Mouse (Mus musculus): Measurements from ENCODE around the gene Retsat.

Retsat gene

GRCm38 (mm10) chr6:72597956-72598753, at the start of gene Retsat, which contains the start of gene Elmod3:
Gene Retsat (plus strand): TSS chr6:72598475.
Gene Elmod3 (minus strand): TSS chr6:72598413.
- peak; percentile 93 for DNase-seq (ENCODE audit: low read depth, low spot score)

- peak; percentile 52 for DNase-seq (ENCODE audit: low read depth, low spot score)
Measured at GRCm38 (mm10) chr6:72549041-72549580, 49.2 kb upstream of the Retsat start.

GRCm38 (mm10) chr6:72550025-72550424, 48.2 kb upstream of the Retsat start:
- no peak for DNase-seq (ENCODE audit: low read depth, low spot score)

GRCm38 (mm10) chr6:72550503-72551100, 47.7 kb upstream of the Retsat start:
- DNase-seq (ENCODE audit: low read depth, low spot score): peak; percentile 69

- DNase-seq (ENCODE audit: low read depth, low spot score): peak; percentile 85
Measured at GRCm38 (mm10) chr6:72552171-72553078, 45.9 kb upstream of the Retsat start.

- no peak for DNase-seq (ENCODE audit: low read depth, low spot score)
Measured at GRCm38 (mm10) chr6:72553079-72553412, 45.2 kb upstream of the Retsat start.

- no peak for DNase-seq (ENCODE audit: low read depth, low spot score)
Measured at GRCm38 (mm10) chr6:72560801-72561200, 37.5 kb upstream of the Retsat start.

- DNase-seq (ENCODE audit: low read depth, low spot score): no peak
Measured at GRCm38 (mm10) chr6:72562486-72562885, 35.8 kb upstream of the Retsat start.

GRCm38 (mm10) chr6:72562894-72563293, 35.4 kb upstream of the Retsat start:
- no peak for DNase-seq (ENCODE audit: low read depth, low spot score)

GRCm38 (mm10) chr6:72565506-72565905, 32.8 kb upstream of the Retsat start:
- DNase-seq (ENCODE audit: low read depth, low spot score): no peak

GRCm38 (mm10) chr6:72566044-72566443, 32.2 kb upstream of the Retsat start:
- DNase-seq (ENCODE audit: low read depth, low spot score): peak; percentile 91

GRCm38 (mm10) chr6:72567508-72567907, 30.8 kb upstream of the Retsat start:
- no peak for DNase-seq (ENCODE audit: low read depth, low spot score)

GRCm38 (mm10) chr6:72568736-72569135, 29.5 kb upstream of the Retsat start:
- DNase-seq (ENCODE audit: low read depth, low spot score): no peak

- no peak for DNase-seq (ENCODE audit: low read depth, low spot score)
Measured at GRCm38 (mm10) chr6:72570644-72571397, 27.5 kb upstream of the Retsat start.

GRCm38 (mm10) chr6:72571826-72572225, 26.4 kb upstream of the Retsat start:
- DNase-seq (ENCODE audit: low read depth, low spot score): no peak

- no peak for DNase-seq (ENCODE audit: low read depth, low spot score)
Measured at GRCm38 (mm10) chr6:72576041-72576440, 22.2 kb upstream of the Retsat start.

GRCm38 (mm10) chr6:72581625-72582382, 16.5 kb upstream of the Retsat start:
- no peak for DNase-seq (ENCODE audit: low read depth, low spot score)

GRCm38 (mm10) chr6:72583211-72583839, 14.9 kb upstream of the Retsat start:
- DNase-seq (ENCODE audit: low read depth, low spot score): no peak

GRCm38 (mm10) chr6:72584154-72584553, 14.1 kb upstream of the Retsat start:
- no peak for DNase-seq (ENCODE audit: low read depth, low spot score)

GRCm38 (mm10) chr6:72586701-72587100, 11.6 kb upstream of the Retsat start:
- no peak for DNase-seq (ENCODE audit: low read depth, low spot score)

Data from CD4-positive, CD25-positive, alpha-beta regulatory T cell, adult 2 months (primary cell).